Mouse (Mus musculus) MEL (cell line): Measurements from ENCODE around the gene Col3a1. TPM values are rescaled to one million over a fixed set of nuclear protein-coding genes. Genes with fewer than 3 reads are reported as not detected.

ENCODE experiments used
- DNase-seq: peaks from one replicate; pipeline ENCODE4 v3.0.0; 2011; ENCODE audit warnings: low read depth, low spot score
- H3K27ac ChIP-seq: 2 replicates; pipeline ENCODE4 v1.5.1; 2012; ENCODE audit warnings: low read depth, mild to moderate bottlenecking, control low read depth, low read length, moderate library complexity; ENCODE audit not compliant: control insufficient read depth
- H3K27me3 ChIP-seq, 2 experiments: fragments of 150-350 bp in 1 of 2; sonication (generic) in 1 of 2; 2 replicates each; pipeline ENCODE4 v1.6.1; 2012; ENCODE audit warnings: low read length in 2 of 2, mild to moderate bottlenecking in 2 of 2, improper control_type of control experiment in 1 of 2, moderate library complexity in 1 of 2; ENCODE audit not compliant: insufficient read depth in 2 of 2, control insufficient read depth in 1 of 2
- H3K36me3 ChIP-seq, 2 experiments: 2 replicates each; pipeline ENCODE4 v1.6.1; 2012 to 2014; ENCODE audit warnings: low read length in 2 of 2, improper control_type of control experiment in 1 of 2, inconsistent platforms in 1 of 2, mild to moderate bottlenecking in 1 of 2; ENCODE audit not compliant: insufficient read depth in 2 of 2, control insufficient read depth in 1 of 2
- H3K4me1 ChIP-seq, 2 experiments: fragments of 150-350 bp in 1 of 2; sonication (generic) in 1 of 2; 2 replicates each; pipeline ENCODE4 v1.6.1; 2012; ENCODE audit warnings: low read length in 2 of 2, improper control_type of control experiment in 1 of 2, mild to moderate bottlenecking in 1 of 2; ENCODE audit not compliant: insufficient read depth in 2 of 2, control insufficient read depth in 1 of 2
- H3K4me3 ChIP-seq, 2 experiments: fragments of 150-350 bp in 1 of 2; sonication (generic) in 1 of 2; 2 replicates each; pipeline ENCODE4 v1.5.1; 2012; ENCODE audit warnings: low read depth in 2 of 2, low read length in 2 of 2, mild to moderate bottlenecking in 2 of 2, moderate library complexity in 2 of 2, control low read depth in 1 of 2, improper control_type of control experiment in 1 of 2; ENCODE audit not compliant: control insufficient read depth in 1 of 2, insufficient read depth in 1 of 2
- H3K79me2 ChIP-seq: 2 replicates; pipeline ENCODE4 v1.6.1; 2012; ENCODE audit warnings: mild to moderate bottlenecking, low read length, moderate library complexity; ENCODE audit not compliant: control insufficient read depth, poor library complexity, insufficient read depth
- H3K9ac ChIP-seq: 2 replicates; pipeline ENCODE4 v1.6.1; 2012; ENCODE audit warnings: low read depth, mild to moderate bottlenecking, control low read depth, low read length, moderate library complexity; ENCODE audit not compliant: control insufficient read depth, poor library complexity, severe bottlenecking
- H3K9me3 ChIP-seq: fragments of 150-350 bp; sonication (generic); replicated peaks from 2 replicates; pipeline ENCODE4 v1.6.1; 2012; ENCODE audit warnings: mild to moderate bottlenecking, low read length, improper control_type of control experiment, moderate library complexity; ENCODE audit not compliant: insufficient read depth
- BHLHE40 ChIP-seq: IDR thresholded peaks from 2 replicates; pipeline ENCODE4 v1.6.1; 2012; ENCODE audit warnings: low read depth, mild to moderate bottlenecking, inconsistent platforms, low read length, improper control_type of control experiment, borderline replicate concordance
- CHD2 ChIP-seq: IDR thresholded peaks from 2 replicates; pipeline ENCODE4 v1.6.1; 2011; ENCODE audit warnings: low read length, improper control_type of control experiment
- E2F4 ChIP-seq: IDR thresholded peaks from 2 replicates; pipeline ENCODE4 v1.6.1; 2011; ENCODE audit warnings: low read depth, low read length, improper control_type of control experiment, borderline replicate concordance
- ELF1 ChIP-seq: IDR thresholded peaks from 2 replicates; pipeline ENCODE4 v1.6.1; 2014; ENCODE audit warnings: low read depth, mild to moderate bottlenecking, inconsistent platforms, low read length, improper control_type of control experiment, moderate library complexity
- EP300 ChIP-seq, 2 experiments: IDR thresholded peaks; 2 replicates each; pipeline ENCODE4 v1.6.1; 2011; ENCODE audit warnings: improper control_type of control experiment in 2 of 2, low read length in 2 of 2, low read depth in 1 of 2, mild to moderate bottlenecking in 1 of 2
- GATA1 ChIP-seq: IDR thresholded peaks from 2 replicates; pipeline ENCODE4 v1.6.1; 2011; ENCODE audit warnings: low read depth, low read length, improper control_type of control experiment
- HCFC1 ChIP-seq: IDR thresholded peaks from 2 replicates; pipeline ENCODE4 v1.6.1; 2012; ENCODE audit warnings: low read depth, mild to moderate bottlenecking, inconsistent platforms, low read length, improper control_type of control experiment, moderate library complexity
- KAT2A ChIP-seq: conservative IDR thresholded peaks from 2 replicates; pipeline ENCODE4 v1.6.1; 2012; ENCODE audit warnings: low read depth, low read length, improper control_type of control experiment, inconsistent platforms
- MAX ChIP-seq: IDR thresholded peaks from 2 replicates; pipeline ENCODE4 v1.6.1; 2011; ENCODE audit warnings: low read length, improper control_type of control experiment
- MAZ ChIP-seq: IDR thresholded peaks from 2 replicates; pipeline ENCODE4 v1.6.1; 2012; ENCODE audit warnings: low read depth, mild to moderate bottlenecking, inconsistent platforms, low read length, improper control_type of control experiment
- MEF2A ChIP-seq: IDR thresholded peaks from 2 replicates; pipeline ENCODE4 v1.6.1; 2014; ENCODE audit warnings: low read depth, mild to moderate bottlenecking, inconsistent platforms, low read length, improper control_type of control experiment; ENCODE audit not compliant: poor library complexity, insufficient replicate concordance, severe bottlenecking; ENCODE audit errors: extremely low read depth
- MXI1 ChIP-seq: IDR thresholded peaks from 2 replicates; pipeline ENCODE4 v1.6.1; 2011; ENCODE audit warnings: mild to moderate bottlenecking, low read depth, low read length, improper control_type of control experiment
- MYB ChIP-seq: IDR thresholded peaks from 2 replicates; pipeline ENCODE4 v1.6.1; 2011; ENCODE audit warnings: mild to moderate bottlenecking, low read depth, low read length, improper control_type of control experiment
- MYC ChIP-seq: IDR thresholded peaks from 2 replicates; pipeline ENCODE4 v1.6.1; 2011; ENCODE audit warnings: low read depth, mild to moderate bottlenecking, low read length, improper control_type of control experiment, moderate library complexity
- NELFE ChIP-seq: IDR thresholded peaks from 2 replicates; pipeline ENCODE4 v1.6.1; 2011; ENCODE audit warnings: low read depth, low read length, improper control_type of control experiment
- NRF1 ChIP-seq: IDR thresholded peaks from 2 replicates; pipeline ENCODE4 v1.6.1; 2014; ENCODE audit warnings: low read depth, mild to moderate bottlenecking, inconsistent platforms, low read length, improper control_type of control experiment, moderate library complexity; ENCODE audit not compliant: poor library complexity, insufficient read depth, severe bottlenecking
- POLR2A ChIP-seq, 2 experiments: IDR thresholded peaks; 2 replicates each; pipeline ENCODE4 v1.6.1; 2011 to 2012; ENCODE audit warnings: low read length in 2 of 2, mild to moderate bottlenecking in 2 of 2, control low read depth in 1 of 2, improper control_type of control experiment in 1 of 2, low read depth in 1 of 2, moderate library complexity in 1 of 2; ENCODE audit not compliant: control insufficient read depth in 1 of 2, insufficient read depth in 1 of 2, poor library complexity in 1 of 2
- POLR2AphosphoS5 ChIP-seq: IDR thresholded peaks from 2 replicates; pipeline ENCODE4 v1.6.1; 2012; ENCODE audit warnings: low read depth, borderline replicate concordance, mild to moderate bottlenecking, inconsistent platforms, low read length, moderate library complexity, mixed read lengths
- RAD21 ChIP-seq: IDR thresholded peaks from 2 replicates; pipeline ENCODE4 v1.6.1; 2011; ENCODE audit warnings: mild to moderate bottlenecking, low read depth, low read length, improper control_type of control experiment
- RCOR1 ChIP-seq: IDR thresholded peaks from 2 replicates; pipeline ENCODE4 v1.6.1; 2012; ENCODE audit warnings: low read depth, mild to moderate bottlenecking, inconsistent platforms, low read length, improper control_type of control experiment
- SMC3 ChIP-seq: IDR thresholded peaks from 2 replicates; pipeline ENCODE4 v1.6.1; 2011; ENCODE audit warnings: low read depth, low read length, improper control_type of control experiment
- TAL1 ChIP-seq: IDR thresholded peaks from 2 replicates; pipeline ENCODE4 v1.6.1; 2012; ENCODE audit warnings: mild to moderate bottlenecking, inconsistent platforms, low read length, moderate library complexity, mixed read lengths
- TBP ChIP-seq: IDR thresholded peaks from 2 replicates; pipeline ENCODE4 v1.8.0; 2011; ENCODE audit warnings: low read depth, low read length, improper control_type of control experiment
- TCF12 ChIP-seq: IDR thresholded peaks from 2 replicates; pipeline ENCODE4 v1.6.1; 2014; ENCODE audit warnings: low read depth, mild to moderate bottlenecking, inconsistent platforms, low read length, improper control_type of control experiment, moderate library complexity
- UBTF ChIP-seq: IDR thresholded peaks from 2 replicates; pipeline ENCODE4 v1.6.1; 2012; ENCODE audit warnings: low read depth, mild to moderate bottlenecking, inconsistent platforms, low read length, improper control_type of control experiment, moderate library complexity, borderline replicate concordance; ENCODE audit not compliant: insufficient read depth
- USF2 ChIP-seq, 2 experiments: IDR thresholded peaks; 2 replicates each; pipeline ENCODE4 v1.6.1; 2011 to 2012; ENCODE audit warnings: improper control_type of control experiment in 2 of 2, low read length in 2 of 2, borderline replicate concordance in 1 of 2, inconsistent platforms in 1 of 2, low read depth in 1 of 2, mild to moderate bottlenecking in 1 of 2; ENCODE audit not compliant: insufficient read depth in 1 of 2
- ZC3H11A ChIP-seq: IDR thresholded peaks from 2 replicates; pipeline ENCODE4 v1.6.1; 2012; ENCODE audit warnings: low read depth, mild to moderate bottlenecking, inconsistent platforms, low read length, improper control_type of control experiment
- ZKSCAN1 ChIP-seq: IDR thresholded peaks from 2 replicates; pipeline ENCODE4 v1.6.1; 2012; ENCODE audit warnings: low read depth, mild to moderate bottlenecking, inconsistent platforms, low read length, improper control_type of control experiment, moderate library complexity
- polyA plus RNA-seq, 2 experiments: library from polyadenylated mRNA; stranded (reverse) in 1 of 2; unstranded in 1 of 2; fragments of >175 nt in 1 of 2; fragments of >200 nt in 1 of 2; gene quantifications; 2 replicates each; pipeline versions ENCODE4 v1.2.1 to v1.2.4; 2012; ENCODE audit warnings: low replicate concordance in 2 of 2, low read depth in 1 of 2; ENCODE audit not compliant: insufficient read length in 2 of 2, insufficient read depth in 1 of 2, missing spikeins in 1 of 2
- total RNA-seq: library from RNA; depleted of rRNA; stranded (reverse); fragments of 300-350 nt; gene quantifications from 2 replicates; pipeline ENCODE4 v1.2.3, GENCODE M21; 2012

The Col3a1 gene
- total and polyA plus RNA-seq, 3 experiments, result not detected

DNA sequence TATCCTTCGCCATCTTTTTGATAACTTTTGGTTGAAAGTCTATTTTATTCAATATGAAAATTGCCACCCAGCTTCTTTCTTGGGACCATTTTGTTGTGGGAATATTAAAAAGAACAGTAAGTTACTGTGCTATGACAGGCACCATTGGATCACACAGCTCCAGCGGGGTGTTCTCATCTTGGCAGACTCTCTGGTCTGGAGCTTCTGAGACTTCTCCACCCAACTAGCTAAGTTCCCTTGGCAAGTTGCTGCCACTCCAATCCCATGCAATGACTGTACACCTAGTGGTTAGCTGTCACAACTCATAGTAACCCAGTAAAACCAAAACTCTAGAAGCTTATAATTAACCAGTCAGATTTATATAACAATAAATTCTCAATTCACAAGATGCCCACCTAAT, 51.9 kb downstream of the Col3a1 start:
- Histone ChIP-seq H3K79me2 (no peaks in the 10 kb centered on the region), H3K36me3 (no peaks in the 10 kb centered on the region), H3K27me3 (no peaks in the 10 kb centered on the region), H3K9ac (no peak overlapping the region), H3K4me1 (no peaks in the 10 kb centered on the region), H3K9me3 (no peaks in the 10 kb centered on the region), H3K4me3 (no peak overlapping the region), H3K27ac (no peak overlapping the region)
- no peak for DNase-seq
- TF ChIP-seq TAL1 (no peak), HCFC1 (no peak), GATA1 (no peak), RAD21 (no peak), MAX (no peak), USF2 (IDR thresholded peaks at IDR 0.05; ENCODE audit: borderline replicate concordance in 1 of 2, insufficient read depth in 1 of 2, low read depth in 1 of 2, low read length in 2 of 2) (no peak), MEF2A (no peak), RCOR1 (no peak), ELF1 (no peak), NRF1 (no peak), TCF12 (no peak), EP300 (IDR thresholded peaks at IDR 0.05; ENCODE audit: low read depth in 1 of 2, low read length in 2 of 2) (no peak), E2F4 (no peak), NELFE (no peak), BHLHE40 (no peak), MAZ (no peak)

DNA sequence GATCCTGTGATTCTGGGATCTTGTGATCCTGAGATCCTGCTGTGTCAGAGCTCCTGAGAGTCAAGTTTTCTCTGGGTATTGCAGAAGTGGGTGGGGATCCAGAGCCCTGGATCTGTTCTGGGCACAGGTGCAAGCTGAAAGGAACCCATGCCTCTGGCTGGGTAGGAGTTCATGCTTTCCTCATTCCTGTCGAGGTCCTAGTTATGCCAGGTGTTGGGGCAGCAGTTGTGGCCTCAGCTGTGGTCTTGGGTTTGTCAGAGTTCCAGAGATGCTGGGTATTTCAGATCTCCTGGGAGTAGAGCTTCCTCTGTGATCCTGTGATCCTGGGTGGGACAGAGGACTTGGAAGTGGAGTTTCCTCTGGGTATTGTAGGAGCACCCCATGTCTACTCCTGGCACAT, 54.1 kb downstream of the Col3a1 start:
- no peaks in the 10 kb centered on the region for H3K36me3 ChIP-seq
- no peaks in the 10 kb centered on the region for H3K27me3 ChIP-seq
- no peaks in the 10 kb centered on the region for H3K4me1 ChIP-seq
- H3K9ac ChIP-seq, result no peak overlapping the region
- TF ChIP-seq CHD2 (no peak), HCFC1 (no peak), NELFE (no peak), ZC3H11A (no peak), KAT2A (no peak), POLR2AphosphoS5 (no peak), RCOR1 (no peak), BHLHE40 (no peak), MYB (no peak), TBP (no peak), UBTF (no peak), MAZ (no peak), ZKSCAN1 (no peak), MXI1 (no peak), USF2 (IDR thresholded peaks at IDR 0.05; ENCODE audit: borderline replicate concordance in 1 of 2, insufficient read depth in 1 of 2, low read depth in 1 of 2, low read length in 2 of 2) (no peak), POLR2A (IDR thresholded peaks at IDR 0.05; ENCODE audit: control insufficient read depth in 1 of 2, insufficient read depth in 1 of 2, low read depth in 1 of 2, low read length in 2 of 2, poor library complexity in 1 of 2) (no peak), SMC3 (no peak), MYC (no peak)
- DNase-seq, result no peak
- no peaks in the 10 kb centered on the region for H3K9me3 ChIP-seq
- H3K79me2 ChIP-seq, result no peaks in the 10 kb centered on the region
- no peak overlapping the region for H3K27ac ChIP-seq
- H3K4me3 ChIP-seq, result no peak overlapping the region
